Mouse (Mus musculus) adrenal gland, postnatal 25 days (tissue): ENCODE measurements at regions not wholly inside any gene's neighbourhood (a gene's known extent, or its start where the extent isn't known, plus 50 kb on each side); places are given as distances from the start of the nearest gene placed in this dataset.

Experiments used
- DNase-seq: peaks from one replicate; pipeline ENCODE4 v3.0.0; 2021; ENCODE audit warnings: mixed read lengths

DNA sequence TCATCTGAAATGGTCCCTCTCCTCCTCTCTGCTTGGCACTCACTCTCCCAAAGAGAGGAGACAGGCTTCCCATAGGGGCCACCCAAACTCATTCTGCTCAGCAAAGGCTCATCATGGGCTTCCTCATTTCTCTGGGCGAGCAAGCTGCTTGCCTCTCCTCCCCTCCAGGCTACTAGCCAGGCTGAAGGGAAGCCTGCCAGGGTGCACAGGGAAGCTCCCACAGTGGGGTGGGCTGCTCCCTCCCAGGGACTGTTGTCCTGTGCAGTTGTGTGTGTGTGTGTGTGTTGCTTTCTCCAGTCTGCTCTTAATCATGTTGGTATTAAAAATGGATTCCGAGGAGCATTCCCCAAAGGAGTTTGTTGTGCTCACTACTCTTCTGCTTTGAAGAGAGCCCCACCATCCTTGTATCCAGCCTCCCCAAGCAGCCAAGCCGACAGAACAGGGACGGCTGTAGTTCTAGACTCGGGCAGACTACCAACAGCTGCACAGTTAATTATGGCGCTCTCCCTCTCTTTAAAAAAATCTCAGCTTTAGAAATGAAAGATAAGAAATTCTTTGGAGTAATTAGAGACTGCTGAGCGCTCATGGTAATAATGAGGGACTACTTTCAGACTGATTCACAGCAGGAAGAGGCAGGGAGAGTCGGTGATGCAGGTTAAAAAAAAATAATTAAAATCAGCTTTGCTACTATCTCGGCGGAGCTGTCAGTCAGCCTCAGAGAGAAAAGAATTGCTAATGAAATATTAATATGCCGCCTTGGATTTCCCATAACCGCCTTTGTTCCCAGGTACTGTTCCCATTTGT lies 417.0 kb downstream of the Cmpk2 start:
- DNase-seq = peak; percentile 18

DNA sequence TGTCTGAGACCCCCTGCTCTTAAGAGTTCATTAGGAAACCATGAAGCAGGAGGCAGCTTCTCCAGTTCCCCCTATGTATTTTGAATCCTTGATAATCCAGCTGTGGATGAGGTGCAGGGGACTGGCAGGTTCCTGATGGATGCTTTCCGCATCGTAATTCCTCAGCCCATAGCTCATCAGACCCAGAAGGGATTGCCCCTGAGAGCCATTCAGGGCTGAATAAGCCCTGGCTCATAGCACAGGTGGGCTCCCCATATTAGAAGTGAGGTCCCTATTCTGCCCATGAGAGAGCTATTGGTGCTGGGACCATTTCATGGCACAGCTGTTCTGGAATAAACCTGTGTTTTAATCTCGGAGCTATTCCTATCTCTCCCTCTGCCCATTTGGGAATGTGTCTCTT lies 416.1 kb downstream of the Cmpk2 start:
- no peak for DNase-seq

DNA sequence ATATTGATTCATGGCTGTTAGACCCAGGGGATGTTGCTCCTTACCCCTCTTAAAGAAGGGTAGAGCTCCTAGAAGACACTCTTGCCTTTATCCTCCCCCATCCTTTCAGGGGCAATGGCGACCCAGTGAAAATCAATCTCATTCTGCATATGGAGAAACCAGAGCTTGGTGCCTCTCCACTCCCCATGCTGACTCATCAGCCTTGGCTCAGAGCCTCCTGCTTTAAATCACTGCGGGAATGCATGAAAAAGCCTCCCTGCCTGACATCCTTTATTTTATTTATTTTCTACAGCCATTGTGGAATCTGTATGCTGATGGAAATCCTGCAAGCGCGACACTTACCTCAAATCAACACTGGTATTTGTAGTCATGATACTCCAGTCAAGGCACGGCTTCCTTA lies 415.2 kb downstream of the Cmpk2 start:
- peak; percentile 86 for DNase-seq

DNA sequence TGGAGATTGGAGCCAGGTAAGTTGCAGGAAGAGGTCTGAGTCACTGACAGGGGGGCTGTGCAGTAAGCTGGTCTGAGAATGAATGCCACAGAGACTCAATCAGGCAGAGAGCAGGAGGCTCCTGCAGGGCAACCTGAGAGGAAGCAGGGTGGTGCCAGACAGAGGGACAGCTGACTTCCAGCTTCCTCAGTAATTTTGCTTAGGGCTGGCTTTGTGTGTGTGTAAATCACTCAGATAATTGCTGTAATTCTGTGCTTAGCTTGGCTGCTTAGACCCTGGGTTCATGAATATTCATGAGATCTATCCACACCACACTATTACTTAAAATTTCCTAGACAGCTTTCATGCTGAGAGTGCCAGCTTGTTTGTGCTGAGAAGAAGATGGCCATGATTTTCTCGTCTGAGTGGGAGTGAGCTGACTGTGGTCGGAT lies 408.7 kb downstream of the Cmpk2 start:
- no peak for DNase-seq

DNA sequence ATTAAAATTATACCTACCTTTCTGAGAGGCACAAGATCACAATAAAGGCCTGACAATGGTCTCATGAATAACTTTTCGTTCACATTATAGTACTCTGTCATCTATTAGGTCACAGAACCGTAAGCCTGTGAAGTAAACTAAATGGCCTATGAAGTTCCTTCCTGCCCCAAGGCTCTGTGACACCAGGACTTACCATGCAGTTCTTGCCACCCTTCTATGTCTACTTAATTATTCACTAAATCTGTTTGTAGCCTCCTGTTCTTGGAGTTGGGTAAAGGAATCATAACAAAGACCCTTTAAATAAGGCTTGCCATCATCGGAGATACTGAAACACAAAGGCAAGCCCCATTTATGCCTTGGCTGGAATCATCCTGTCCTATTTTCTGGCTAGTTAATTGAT lies 408.3 kb downstream of the Cmpk2 start:
- DNase-seq = no peak

DNA sequence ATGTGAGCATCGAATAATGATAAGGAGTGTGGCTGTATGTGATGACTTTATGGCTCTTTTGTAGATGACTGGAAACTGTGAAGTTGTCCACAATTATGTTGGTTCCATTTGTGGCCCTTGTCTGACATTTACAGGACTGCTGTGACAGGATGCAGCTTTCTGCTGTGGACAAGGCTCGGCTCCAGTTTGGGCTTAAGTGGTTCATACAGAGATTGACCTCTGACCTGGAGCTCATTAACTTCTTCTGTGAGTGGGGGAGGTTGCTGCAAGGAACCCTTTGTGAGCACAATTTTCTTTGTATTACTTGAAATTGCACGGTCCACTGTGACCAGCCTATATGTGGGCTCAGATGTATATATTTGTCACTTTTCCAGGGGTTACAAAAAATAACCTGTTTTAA lies 403.5 kb downstream of the Cmpk2 start:
- no peak for DNase-seq

DNA sequence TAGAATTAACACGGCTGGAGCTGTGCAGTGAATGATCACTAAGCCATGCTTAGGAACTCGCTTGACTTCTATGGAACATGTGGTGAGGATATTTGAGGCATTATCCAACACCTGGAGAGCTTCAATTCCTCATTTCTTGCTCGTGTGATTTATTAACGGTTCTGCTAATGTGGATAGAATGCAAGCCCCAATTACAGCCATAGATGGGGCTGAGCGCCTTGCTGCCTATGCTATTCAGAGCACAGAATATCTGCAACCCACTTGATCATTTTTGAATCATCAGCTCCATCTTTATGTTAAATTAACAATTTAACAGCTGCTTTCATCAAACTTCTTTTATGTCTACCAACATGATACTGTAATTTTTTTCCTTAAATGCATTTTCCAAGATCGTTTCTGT lies 398.7 kb downstream of the Cmpk2 start:
- no peak for DNase-seq

DNA sequence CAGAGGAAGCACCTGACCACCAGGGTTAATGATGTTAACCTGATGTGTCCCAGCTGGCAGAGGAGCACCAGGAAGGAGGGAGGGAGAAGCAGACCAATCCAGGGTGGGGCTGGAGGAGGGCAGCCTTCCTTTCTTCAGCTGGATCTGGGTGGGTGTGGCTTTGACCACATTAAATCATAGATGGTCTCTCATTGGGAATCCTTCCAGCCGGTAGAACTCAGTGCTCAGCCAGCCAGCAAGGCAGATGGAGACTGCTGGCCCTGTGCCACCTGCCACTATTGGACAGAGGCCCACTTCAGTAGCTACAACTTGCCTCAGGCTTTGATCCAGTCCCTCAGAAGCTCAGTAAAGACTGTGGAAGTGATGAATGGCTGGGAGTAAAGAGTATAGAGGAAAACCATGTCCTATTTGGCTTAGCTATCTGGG lies 386.1 kb downstream of the Cmpk2 start:
- peak; percentile 63 for DNase-seq

DNA sequence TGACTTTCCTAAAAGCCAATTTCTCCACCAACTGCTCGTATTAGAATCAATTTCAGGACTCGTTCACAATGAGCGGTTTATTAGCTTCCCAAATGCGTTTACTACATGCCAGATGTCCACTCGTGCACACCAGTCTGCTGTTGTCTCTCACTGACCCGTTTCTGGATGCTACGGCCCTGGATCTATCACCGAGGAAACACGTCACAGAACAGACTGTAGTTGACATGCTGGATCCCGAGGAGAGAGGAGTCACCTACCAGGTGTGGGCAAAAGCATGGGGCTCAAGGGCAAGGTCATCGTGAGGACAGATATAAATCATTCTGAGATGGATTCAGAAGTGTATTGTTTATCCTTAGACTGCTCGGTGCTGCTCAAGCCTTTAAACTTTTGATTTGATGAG lies 375.9 kb downstream of the Cmpk2 start:
- no peak for DNase-seq

DNA sequence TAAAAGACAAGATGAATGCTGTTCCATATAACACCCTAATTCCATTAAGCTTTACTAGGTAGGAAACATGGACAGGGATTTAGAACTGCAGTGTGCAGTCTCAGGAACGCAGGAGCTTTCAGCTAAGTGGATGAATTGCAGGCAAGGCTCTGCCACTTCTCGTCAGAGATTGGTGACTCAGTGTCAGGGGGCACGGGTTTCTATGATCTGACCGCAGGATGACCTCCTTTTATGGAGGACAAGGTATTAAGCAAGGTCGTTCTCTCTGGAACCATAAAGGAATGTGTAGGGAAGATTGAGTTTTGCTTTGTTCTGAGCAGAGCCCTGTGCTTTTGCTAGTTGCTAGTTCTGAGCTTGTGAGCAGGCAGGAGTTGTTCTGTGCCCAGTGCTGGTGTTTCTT lies 373.7 kb downstream of the Cmpk2 start:
- peak; percentile 41 for DNase-seq

DNA sequence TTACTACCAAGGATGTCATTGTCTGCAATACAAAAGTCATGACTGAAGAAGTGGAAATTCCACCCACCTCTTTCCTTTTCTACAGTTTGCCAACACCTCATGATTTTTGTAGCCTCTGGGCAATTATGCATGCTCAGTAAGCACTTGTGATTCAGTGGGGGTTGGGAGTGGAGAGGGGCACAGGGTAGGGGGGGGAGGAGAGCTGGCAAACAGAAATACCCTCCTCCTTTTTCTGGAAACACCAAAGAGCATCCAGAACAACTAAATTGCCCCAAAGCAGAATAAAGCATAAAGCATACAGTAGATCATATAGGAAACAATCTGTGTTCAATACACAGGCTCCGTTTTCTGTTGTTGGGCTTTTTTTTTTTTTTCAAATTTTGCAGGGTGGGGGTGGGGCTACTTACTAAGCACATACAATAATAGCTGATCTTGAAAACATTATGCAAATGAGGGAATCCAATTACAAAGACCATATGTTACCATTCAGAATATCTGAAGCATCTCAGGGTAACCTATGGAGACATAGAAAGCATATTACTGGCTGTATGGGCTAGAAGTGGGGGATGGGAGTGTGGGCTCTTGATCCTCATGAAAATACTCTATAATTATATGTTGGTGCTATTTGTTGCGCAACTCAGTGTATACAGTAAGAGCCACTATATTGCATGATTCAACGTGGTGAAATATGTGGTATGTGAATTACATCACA lies 352.4 kb downstream of the Cmpk2 start:
- no peak for DNase-seq

DNA sequence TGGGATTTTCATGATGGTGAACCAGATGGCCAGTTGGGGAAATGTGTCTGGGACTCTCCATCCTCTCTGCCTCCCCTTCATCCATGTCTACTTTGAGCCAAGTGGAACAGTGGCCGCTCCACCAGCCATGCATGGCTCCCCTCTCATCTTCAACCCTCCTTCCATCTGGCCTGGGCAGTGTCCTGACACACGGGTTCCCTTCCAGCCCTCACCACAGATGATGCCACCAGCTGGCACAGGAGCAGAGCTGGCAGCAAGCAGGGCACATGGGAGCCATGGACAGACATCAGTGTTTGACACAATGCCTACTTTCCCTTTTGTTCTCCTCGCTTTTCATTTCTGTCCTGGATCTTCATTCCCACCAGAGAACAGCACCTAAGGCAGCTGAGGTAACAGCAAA lies 348.9 kb downstream of the Cmpk2 start:
- no peak for DNase-seq

DNA sequence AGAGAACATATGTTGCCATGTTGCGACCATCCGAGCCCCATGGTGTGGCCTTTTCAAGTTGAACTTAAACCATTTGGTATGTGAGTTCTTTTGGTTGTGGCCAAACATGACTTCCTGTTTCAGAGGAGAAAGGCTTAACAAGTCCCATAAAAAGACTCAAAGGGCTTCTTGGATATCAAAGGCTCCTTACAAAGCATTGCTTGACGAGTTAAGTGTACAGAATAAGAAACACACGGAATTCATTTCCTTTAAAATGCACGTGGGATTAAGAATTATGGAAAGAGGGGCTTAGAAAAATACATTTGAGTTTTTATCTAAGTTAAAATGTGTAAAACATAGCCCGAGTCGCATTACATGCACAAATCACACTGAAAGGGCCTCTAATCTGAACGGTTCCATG lies 346.8 kb downstream of the Cmpk2 start:
- DNase-seq = no peak

DNA sequence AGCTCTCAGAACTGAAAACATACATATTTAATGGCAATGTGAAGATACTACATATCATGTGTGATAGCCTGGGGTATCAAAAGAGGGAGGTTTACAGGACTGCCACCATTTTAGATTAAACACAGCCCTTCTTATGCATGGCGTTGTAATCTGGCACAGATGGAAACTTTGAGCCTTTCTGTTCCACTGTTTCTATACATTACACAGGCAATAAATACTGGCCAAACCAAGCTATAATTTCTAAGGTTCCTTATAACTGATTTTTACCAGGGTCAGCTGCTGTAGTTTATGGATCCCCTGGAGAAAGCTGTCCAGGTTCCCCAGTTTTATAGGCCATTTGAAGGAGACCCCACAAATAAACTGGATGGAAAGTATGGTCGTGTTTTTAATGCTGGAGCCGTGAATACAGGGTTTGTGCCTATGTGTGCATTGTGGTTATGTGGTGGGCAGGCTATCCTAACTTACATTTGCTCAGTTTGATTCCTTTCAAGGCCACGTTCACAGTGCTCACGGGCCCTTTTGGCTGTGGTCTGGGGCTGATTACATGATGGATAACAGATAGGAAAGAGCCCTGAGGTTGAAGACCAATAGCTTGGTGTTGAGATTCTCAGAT lies 341.7 kb downstream of the Cmpk2 start:
- DNase-seq = no peak

DNA sequence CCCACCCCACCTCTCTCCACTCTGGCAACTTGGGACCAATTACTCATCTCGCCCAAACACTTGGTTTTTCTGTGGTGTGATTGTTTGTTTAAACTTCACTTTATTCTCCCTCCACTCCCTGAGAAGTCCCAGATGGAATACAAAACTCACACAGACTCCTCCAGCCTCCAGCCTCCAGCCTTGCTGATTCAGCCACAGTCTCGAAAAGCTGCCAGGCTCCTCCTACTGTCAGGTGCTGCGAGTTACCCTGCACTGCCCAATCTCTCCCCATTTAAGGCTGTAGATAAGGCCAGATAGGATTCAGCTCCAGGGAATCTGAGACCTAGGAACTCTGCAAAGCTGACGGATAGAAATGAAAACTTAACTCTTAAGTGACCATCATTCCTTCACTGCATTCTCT lies 340.7 kb downstream of the Cmpk2 start:
- DNase-seq = no peak

DNA sequence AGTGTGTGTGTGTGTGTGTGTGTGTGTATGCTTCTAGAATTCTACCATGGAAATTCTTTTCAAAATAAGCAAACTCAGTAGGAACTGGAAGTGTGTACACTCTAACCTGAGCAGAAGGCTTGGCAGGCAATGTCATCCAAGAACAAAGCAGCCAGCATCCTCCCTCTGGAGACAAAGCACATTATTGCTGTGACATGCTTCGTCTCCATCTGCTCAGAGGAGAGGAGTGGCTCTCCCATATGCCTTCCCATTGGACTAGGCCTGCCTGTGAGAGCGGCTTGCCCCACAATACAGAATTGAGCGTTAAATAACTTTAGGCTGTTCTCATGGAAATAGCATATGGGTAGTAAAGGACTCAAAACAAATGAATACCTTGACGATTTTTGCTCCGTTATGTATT lies 333.5 kb downstream of the Cmpk2 start:
- no peak for DNase-seq

DNA sequence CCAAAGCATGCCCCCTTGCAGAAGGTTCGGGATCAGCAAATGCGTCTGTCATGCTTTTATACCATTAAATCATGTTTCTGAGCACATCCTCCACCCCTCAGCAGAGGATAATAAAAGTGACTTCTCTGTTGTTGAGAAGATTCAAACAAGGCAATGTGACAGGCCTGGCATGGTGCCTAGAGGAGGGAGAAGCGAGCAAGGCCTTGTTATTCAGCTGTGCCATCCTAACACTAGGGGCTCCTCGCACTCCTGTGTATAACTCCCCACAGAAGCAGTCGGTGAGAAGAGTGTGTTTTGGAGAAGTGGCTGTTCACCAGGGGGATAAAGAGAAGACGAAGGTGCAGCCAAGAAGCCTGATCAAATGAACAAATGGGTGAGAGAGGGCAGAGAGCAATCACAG lies 330.3 kb downstream of the Cmpk2 start:
- DNase-seq = no peak

DNA sequence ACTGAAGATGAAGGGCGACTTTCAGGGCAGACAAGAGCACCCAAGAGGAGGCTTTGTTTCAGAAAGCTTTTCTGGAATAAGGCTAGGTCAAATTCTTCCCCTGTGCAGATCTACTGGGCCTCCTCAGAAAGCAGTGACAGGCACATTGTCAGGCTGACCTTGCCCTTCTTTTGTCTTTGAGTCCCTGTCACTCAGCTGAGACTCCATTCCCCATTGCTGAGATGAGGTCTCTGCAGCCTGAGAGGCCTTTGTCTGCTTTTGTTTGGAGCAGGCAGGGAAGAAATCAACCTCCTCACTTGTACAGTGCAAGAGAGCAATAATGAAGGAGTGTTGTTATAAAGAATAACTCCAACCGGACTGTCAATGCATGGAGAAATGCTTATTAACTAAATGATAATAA lies 327.4 kb downstream of the Cmpk2 start:
- no peak for DNase-seq

DNA sequence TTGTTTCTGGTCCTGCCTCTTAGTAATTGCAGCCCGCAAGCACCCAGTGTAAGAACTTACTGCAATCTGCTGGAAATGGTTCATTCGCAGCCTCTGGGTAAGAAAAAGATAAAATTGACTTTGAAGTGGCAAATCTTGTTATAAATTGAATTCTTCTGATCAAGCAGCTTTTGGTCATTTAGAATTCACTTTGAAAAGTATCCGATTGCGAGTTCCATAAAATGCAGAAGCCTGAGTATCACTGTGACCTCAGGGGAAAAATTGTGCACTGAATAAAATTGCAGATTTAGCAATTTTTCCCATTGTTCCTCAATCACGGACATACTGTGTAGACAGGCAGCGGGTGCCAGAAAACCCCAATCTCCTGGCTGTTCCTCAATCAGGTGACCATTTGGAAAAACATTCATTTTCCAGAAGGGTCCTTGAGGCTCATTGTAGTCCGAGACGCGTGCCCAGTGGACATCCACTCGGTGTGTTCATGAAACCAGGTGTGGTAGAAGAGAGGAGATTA lies 320.4 kb downstream of the Cmpk2 start:
- DNase-seq = no peak

DNA sequence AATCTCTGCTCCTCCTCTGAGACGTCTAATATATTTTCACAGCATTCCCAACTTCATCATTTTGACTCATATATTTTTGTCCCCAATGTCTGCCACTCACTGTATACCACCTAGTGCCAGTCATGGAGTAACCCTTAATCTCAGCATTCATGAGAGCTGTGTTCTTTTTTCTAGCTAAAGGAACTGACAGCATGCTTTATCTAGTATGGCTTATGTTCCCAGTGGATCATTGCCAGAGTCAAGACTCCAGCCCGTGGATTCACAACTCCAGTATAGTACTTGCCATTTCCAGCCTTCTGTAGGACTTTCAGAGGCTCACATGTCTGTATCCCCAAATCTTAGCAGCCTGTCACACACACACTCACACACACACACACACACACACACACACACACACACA lies 316.5 kb downstream of the Cmpk2 start:
- no peak for DNase-seq

DNA sequence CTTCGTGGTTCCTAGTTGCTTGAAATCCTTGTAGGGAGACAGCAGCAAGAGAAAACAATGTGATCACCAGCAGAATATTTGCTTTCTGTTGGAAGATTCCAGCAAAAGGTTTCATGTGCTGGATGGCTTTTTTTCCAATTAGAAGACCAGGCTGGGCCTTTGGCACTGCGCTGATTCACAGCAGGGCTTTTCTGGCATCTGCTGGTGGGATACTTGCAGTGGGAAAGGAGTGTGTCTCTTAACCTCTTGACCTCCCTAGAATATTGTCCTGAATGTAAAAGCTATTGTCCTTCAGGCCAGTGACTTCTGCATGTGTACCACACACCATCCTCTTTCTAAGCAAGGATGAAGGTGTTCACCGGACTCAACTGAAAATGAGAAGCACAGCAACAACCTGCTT lies 315.4 kb downstream of the Cmpk2 start:
- no peak for DNase-seq

DNA sequence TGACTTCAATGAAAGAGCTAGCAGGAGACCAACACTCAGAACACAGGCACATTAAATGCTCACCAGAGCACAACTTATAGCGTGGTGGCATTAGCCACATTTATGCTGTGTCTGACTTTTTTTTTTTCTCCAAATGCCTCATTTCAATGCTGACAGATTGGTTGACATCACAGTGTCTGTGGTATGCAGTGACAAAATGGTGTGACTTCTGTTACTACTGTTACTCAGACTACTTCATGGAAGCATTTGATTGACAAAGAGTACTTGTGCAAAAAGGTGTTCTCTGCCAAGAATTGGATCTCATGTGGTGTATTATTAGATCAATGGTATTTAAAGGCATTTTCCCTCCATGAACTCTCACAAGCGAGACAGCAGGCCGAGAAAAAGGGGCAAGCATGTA lies 314.8 kb downstream of the Cmpk2 start:
- DNase-seq = no peak

DNA sequence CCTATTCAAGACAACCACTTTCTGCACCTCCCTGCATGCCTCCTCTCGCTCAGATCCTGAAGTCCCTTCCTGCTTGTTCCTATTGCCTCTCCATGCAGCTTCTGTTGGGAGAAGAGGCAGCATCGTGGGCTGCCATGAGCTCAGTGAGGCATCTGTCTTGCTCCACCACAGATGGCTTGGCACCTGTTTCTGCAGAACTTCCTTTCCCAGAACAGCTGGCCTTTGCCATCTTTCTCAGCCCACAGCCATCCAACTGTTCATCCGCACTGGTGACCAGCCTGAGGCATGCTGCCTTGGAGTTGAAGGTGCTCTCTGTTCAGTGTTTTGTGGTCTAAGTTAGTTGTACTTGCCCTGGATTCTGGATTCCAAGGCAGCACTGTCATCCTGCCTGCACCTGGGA lies 312.5 kb downstream of the Cmpk2 start:
- DNase-seq = no peak
